Mouse (Mus musculus): ENCODE data around the gene Sbk2. TPM values are rescaled to one million over a fixed set of nuclear protein-coding genes. Genes with fewer than 3 reads are reported as not detected.

Gene Sbk2
- total and polyA plus RNA-seq, 3 experiments: 0.10 to 0.30 TPM; not detected in 1

DNA sequence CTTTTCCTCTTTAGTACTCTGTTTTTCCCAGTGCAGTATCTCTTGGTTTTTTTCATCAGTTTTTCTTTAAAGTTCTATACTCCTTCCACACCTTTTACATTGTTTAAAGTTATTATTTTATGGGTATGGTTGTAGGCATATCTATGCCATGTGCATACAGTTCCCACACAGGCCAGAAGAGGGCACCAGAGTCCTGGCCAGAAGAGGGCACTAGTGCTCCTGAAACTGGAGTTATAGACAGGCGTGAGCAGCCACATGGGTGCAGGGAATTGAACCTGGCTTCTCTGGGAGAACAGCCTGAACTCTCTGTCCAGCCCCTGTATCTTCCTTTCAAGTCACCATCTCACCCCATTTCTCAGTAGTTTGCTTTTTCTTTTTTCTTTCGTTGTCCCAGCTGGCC lies 25.8 kb downstream of the Sbk2 start:
- no peak overlapping the region for H3K4me3 ChIP-seq (replicated peaks in 1 of 3; ENCODE audit: low read depth in 2 of 3, low read length in 2 of 3, poor library complexity in 1 of 3)

DNA sequence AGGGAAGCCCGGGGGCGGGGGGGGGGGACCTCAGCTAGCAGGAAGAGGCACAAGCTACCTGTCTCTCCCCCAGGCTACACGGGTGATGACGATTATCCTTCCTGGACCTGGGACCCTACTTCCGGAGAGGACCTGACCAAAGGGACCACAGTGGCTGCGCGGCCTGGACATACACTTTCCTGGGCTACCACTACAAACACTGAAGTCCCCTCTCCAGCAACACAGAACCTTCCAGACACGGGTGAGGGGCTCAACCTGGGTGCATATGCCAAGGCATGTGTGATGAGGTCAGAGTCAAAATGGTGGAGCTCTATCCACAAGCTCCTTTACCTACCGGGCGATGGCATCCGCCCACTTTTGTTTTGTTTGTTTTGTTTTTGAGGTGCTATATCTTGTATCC lies 26.8 kb downstream of the Sbk2 start:
- in situ Hi-C loops (cut with MboI; ENCODE audit: low pct_ligation_motif_present, low pct_unique_long_range_greater_than_20kb, low sequenced_read_pairs) (no loop called here), dilution Hi-C loops (cut with MboI; ENCODE audit: extremely low pct_ligation_motif_present, extremely low pct_unique_long_range_greater_than_20kb, low sequenced_read_pairs) (no loop called here)
- Histone ChIP-seq H3K9ac (ENCODE audit: insufficient read depth, low read depth) (no peak overlapping the region), H3K4me1 (ENCODE audit: control insufficient read depth in 1 of 2, insufficient read depth in 2 of 2) (peaks cover 6 to 35% of the 10 kb centered on the region in 2 experiments), H3K79me2 (replicated peaks; ENCODE audit: control insufficient read depth, extremely low read depth, insufficient read depth, poor library complexity, severe bottlenecking) (no peaks in the 10 kb centered on the region), H3K4me3 (replicated peaks in 1 of 3; ENCODE audit: low read depth in 2 of 3, low read length in 2 of 3, poor library complexity in 1 of 3) (peak overlapping the region in 1 of 3 experiments; percentile 14), H3K4me2 (ENCODE audit: insufficient read depth, low read depth, poor library complexity, severe bottlenecking) (no peak overlapping the region), H3K9me3 (replicated peaks; ENCODE audit: low read length) (peaks cover 5% of the 10 kb centered on the region), H3K36me3 (replicated peaks in 1 of 2; ENCODE audit: control insufficient read depth in 1 of 2, insufficient read depth in 1 of 2, low read length in 1 of 2) (peaks cover 0 to 2% of the 10 kb centered on the region in 2 experiments), H3K27ac (ENCODE audit: insufficient read depth, low read depth) (no peak overlapping the region), H3K27me3 (replicated peaks) (no peaks in the 10 kb centered on the region)
- no peak for TF ChIP-seq MAX (IDR thresholded peaks at IDR 0.05; ENCODE audit: low read length)
- TF ChIP-seq PAX5 (IDR thresholded peaks at IDR 0.05; ENCODE audit: low read length): no peak
- no peak for TF ChIP-seq CHD1 (IDR thresholded peaks at IDR 0.05; ENCODE audit: low read depth, low read length)
- no peak for TF ChIP-seq RCOR1 (conservative IDR thresholded peaks at IDR 0.05; ENCODE audit: low read depth, low read length)
- no peak for TF ChIP-seq MXI1 (IDR thresholded peaks at IDR 0.05; ENCODE audit: low read depth, low read length)
- TF ChIP-seq ETS1 (conservative IDR thresholded peaks at IDR 0.05; ENCODE audit: low read depth, low read length): no peak
- TF ChIP-seq ZMIZ1 (IDR thresholded peaks at IDR 0.05; ENCODE audit: low read depth, low read length): no peak
- TF ChIP-seq MAZ (IDR thresholded peaks at IDR 0.05; ENCODE audit: low read depth, low read length): no peak
- TF ChIP-seq KAT2A (IDR thresholded peaks at IDR 0.05; ENCODE audit: insufficient replicate concordance, low read length): no peak
- TF ChIP-seq JUN (IDR thresholded peaks at IDR 0.05; ENCODE audit: insufficient read depth, low read depth, low read length): no peak
- TF ChIP-seq UBTF (IDR thresholded peaks at IDR 0.05; ENCODE audit: low read depth, low read length): no peak
- no peak for DNase-seq (ENCODE audit: extremely low read depth)

More for the DNA sequence above, 25.8 kb downstream of the Sbk2 start:
- peak; percentile 73 for DNase-seq (ENCODE audit: extremely low read depth)
- Histone ChIP-seq H3K27ac (ENCODE audit: insufficient read depth, low read depth) (no peak overlapping the region), H3K4me2 (ENCODE audit: insufficient read depth, low read depth, poor library complexity, severe bottlenecking) (no peak overlapping the region), H3K79me2 (replicated peaks; ENCODE audit: control insufficient read depth, extremely low read depth, insufficient read depth, poor library complexity, severe bottlenecking) (no peaks in the 10 kb centered on the region), H3K4me1 (ENCODE audit: control insufficient read depth in 1 of 2, insufficient read depth in 2 of 2) (peaks cover 6 to 31% of the 10 kb centered on the region in 2 experiments), H3K9ac (ENCODE audit: insufficient read depth, low read depth) (no peak overlapping the region), H3K27me3 (replicated peaks) (no peaks in the 10 kb centered on the region), H3K36me3 (replicated peaks in 1 of 2; ENCODE audit: control insufficient read depth in 1 of 2, insufficient read depth in 1 of 2, low read length in 1 of 2) (peaks cover 0 to 2% of the 10 kb centered on the region in 2 experiments), H3K9me3 (replicated peaks; ENCODE audit: low read length) (peaks cover 5% of the 10 kb centered on the region)
- in situ Hi-C loops (cut with MboI; ENCODE audit: low pct_ligation_motif_present, low pct_unique_long_range_greater_than_20kb, low sequenced_read_pairs) (no loop called here), dilution Hi-C loops (cut with MboI; ENCODE audit: extremely low pct_ligation_motif_present, extremely low pct_unique_long_range_greater_than_20kb, low sequenced_read_pairs) (no loop called here)
- TF ChIP-seq RCOR1 (conservative IDR thresholded peaks at IDR 0.05; ENCODE audit: low read depth, low read length) (no peak), IRF4 (IDR thresholded peaks at IDR 0.05; ENCODE audit: low read depth, low read length) (peak; percentile 35; the same call in 1 of the 2 replicates), TBP (conservative IDR thresholded peaks at IDR 0.05; ENCODE audit: low read depth, low read length) (no peak), TCF12 (IDR thresholded peaks at IDR 0.05; ENCODE audit: low read depth, low read length) (no peak), ZKSCAN1 (IDR thresholded peaks at IDR 0.05; ENCODE audit: borderline replicate concordance, low read depth, low read length) (no peak), SMC3 (IDR thresholded peaks at IDR 0.05; ENCODE audit: low read depth, low read length) (peak; percentile 62), JUND (conservative IDR thresholded peaks at IDR 0.05; ENCODE audit: low read depth, low read length) (peak; percentile 42; the same call in 1 of the 2 replicates), CHD1 (IDR thresholded peaks at IDR 0.05; ENCODE audit: low read depth, low read length) (no peak), UBTF (IDR thresholded peaks at IDR 0.05; ENCODE audit: low read depth, low read length) (no peak), KAT2A (IDR thresholded peaks at IDR 0.05; ENCODE audit: insufficient replicate concordance, low read length) (no peak), ZC3H11A (IDR thresholded peaks at IDR 0.05; ENCODE audit: low read depth, low read length) (no peak), PAX5 (IDR thresholded peaks at IDR 0.05; ENCODE audit: low read length) (no peak), NRF1 (IDR thresholded peaks at IDR 0.05; ENCODE audit: low read depth, low read length) (no peak), MYC (IDR thresholded peaks at IDR 0.05; ENCODE audit: low read depth, low read length) (peak; percentile 92), MAZ (IDR thresholded peaks at IDR 0.05; ENCODE audit: low read depth, low read length) (no peak), SIN3A (IDR thresholded peaks at IDR 0.05; ENCODE audit: low read length) (no peak), E2F4 (IDR thresholded peaks at IDR 0.05; ENCODE audit: insufficient replicate concordance, low read depth, low read length) (no peak), USF2 (conservative IDR thresholded peaks at IDR 0.05; ENCODE audit: low read depth, low read length) (no peak), ELF1 (IDR thresholded peaks at IDR 0.05; ENCODE audit: low read depth, low read length) (no peak), JUN (IDR thresholded peaks at IDR 0.05; ENCODE audit: insufficient read depth, low read depth, low read length) (no peak), MAX (IDR thresholded peaks at IDR 0.05; ENCODE audit: low read length) (peak; percentile 54; the same call in 1 of the 2 replicates), NELFE (IDR thresholded peaks at IDR 0.05; ENCODE audit: low read depth, low read length) (peak; percentile 38; the same call in 1 of the 2 replicates), ETS1 (conservative IDR thresholded peaks at IDR 0.05; ENCODE audit: low read depth, low read length) (no peak), USF1 (IDR thresholded peaks at IDR 0.05; ENCODE audit: low read depth, low read length) (no peak), POLR2AphosphoS2 (IDR thresholded peaks at IDR 0.05; ENCODE audit: low read depth, low read length) (no peak), POLR2A (IDR thresholded peaks at IDR 0.05; ENCODE audit: low read depth, low read length) (no peak), MAFK (IDR thresholded peaks at IDR 0.05; ENCODE audit: insufficient replicate concordance, low read length) (no peak), RAD21 (IDR thresholded peaks at IDR 0.05; ENCODE audit: low read depth, low read length) (peak; percentile 64), GABPA (IDR thresholded peaks at IDR 0.05; ENCODE audit: insufficient replicate concordance, low read depth, low read length) (no peak), ZMIZ1 (IDR thresholded peaks at IDR 0.05; ENCODE audit: low read depth, low read length) (no peak), CTCF (conservative IDR thresholded peaks at IDR 0.05 in 1 of 2, IDR thresholded peaks at IDR 0.05 in 1 of 2; ENCODE audit: low read depth in 2 of 2, low read length in 2 of 2) (peak; percentile 93 to 99), CHD2 (IDR thresholded peaks at IDR 0.05; ENCODE audit: low read length) (no peak), MXI1 (IDR thresholded peaks at IDR 0.05; ENCODE audit: low read depth, low read length) (no peak), MEF2A (IDR thresholded peaks at IDR 0.05; ENCODE audit: borderline replicate concordance, low read depth, low read length) (no peak), ZNF384 (IDR thresholded peaks at IDR 0.05; ENCODE audit: low read depth, low read length) (no peak), BHLHE40 (IDR thresholded peaks at IDR 0.05; ENCODE audit: low read depth, low read length) (no peak), EP300 (IDR thresholded peaks at IDR 0.05; ENCODE audit: low read length) (no peak), HCFC1 (IDR thresholded peaks at IDR 0.05; ENCODE audit: low read depth, low read length) (no peak; the same call in 1 of the 2 replicates)
